Mouse (Mus musculus): ENCODE results near the gene Abhd15. TPM values are rescaled to one million over a fixed set of nuclear protein-coding genes. Genes with fewer than 3 reads are reported as not detected.

The Abhd15 gene
- total RNA-seq, 4 experiments from 2014 or later: 14.6 to 23.9 (median 17.4) TPM

Other genes starting within 250 kb of the Abhd15 start
- 1 to 10 TPM in 3 of 4 experiments, under 1 TPM in 1; 0.73 to 6.4 (median 3.8) TPM for gene Coro6, start 52.7 kb upstream of the Abhd15 start, total RNA-seq (2022)
- 10 to 100 TPM in 2 of 4 experiments, 1 to 10 TPM in 2; 5.7 to 13.6 (median 9.3) TPM for gene Ankrd13b, start 25.4 kb upstream of the Abhd15 start, total RNA-seq (2022)
- 10 to 100 TPM; 42.1 to 61.0 (median 50.0) TPM for gene Git1, start 21.6 kb upstream of the Abhd15 start, total RNA-seq (2022)
- 10 to 100 TPM; 15.1 to 28.8 (median 20.0) TPM for gene Trp53i13, start 859 bp downstream of the Abhd15 start, total RNA-seq (2022)
- not detected for gene Gm10392, start 4.1 kb downstream of the Abhd15 start, total RNA-seq (2022)
- 10 to 100 TPM; 47.5 to 69.2 (median 61.7) TPM for gene Taok1, start 92.7 kb downstream of the Abhd15 start, total RNA-seq (2022)
- gene Nufip2, start 171.0 kb downstream of the Abhd15 start, total RNA-seq (2022): 10 to 100 TPM; 85.4 to 88.9 (median 86.7) TPM
- gene Cryba1, start 210.2 kb downstream of the Abhd15 start, total RNA-seq (2022): not detected
- 100 to 1,000 TPM in 2 of 4 experiments, 10 to 100 TPM in 2; 61.9 to 158 (median 94.7) TPM for gene Myo18a, start 248.1 kb downstream of the Abhd15 start, total RNA-seq (2022)